Mouse (Mus musculus) lung, postnatal 0 days (tissue): Measurements from ENCODE around the gene Wnt11.

ENCODE experiments used
- CTCF ChIP-seq: IDR thresholded peaks from 2 replicates; pipeline ENCODE4 v1.5.1; 2016; ENCODE audit warnings: antibody characterized with exemption, mild to moderate bottlenecking
- EP300 ChIP-seq: IDR thresholded peaks from 2 replicates; pipeline ENCODE4 v1.6.1; 2016; ENCODE audit warnings: antibody characterized with exemption, mild to moderate bottlenecking, control low read depth

DNA sequence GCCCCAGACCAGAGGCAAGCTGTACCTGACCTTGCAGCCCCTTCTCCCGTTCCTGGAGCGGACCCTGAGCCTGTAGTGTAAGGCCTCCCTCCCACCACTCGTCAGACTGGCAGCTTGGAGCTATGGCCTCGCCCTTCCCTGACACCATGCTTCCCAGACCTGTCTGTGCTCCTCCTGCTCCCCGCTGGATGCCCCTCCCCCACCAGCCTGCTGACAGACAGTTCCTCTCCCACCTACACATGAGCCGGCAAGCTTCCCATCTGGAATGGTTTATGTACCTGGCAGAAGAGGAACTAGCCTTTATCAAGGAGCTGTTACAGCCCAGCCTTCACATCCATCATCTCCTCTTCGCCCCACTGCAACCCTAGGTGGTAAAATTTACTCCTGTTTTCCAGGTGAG is 6.0 kb upstream of the Wnt11 start:
- no peak for TF ChIP-seq CTCF
- no peak for TF ChIP-seq EP300
